Mouse (Mus musculus): Measurements from ENCODE around the gene Magohb. TPM values are rescaled to one million over a fixed set of nuclear protein-coding genes. Genes with fewer than 3 reads are reported as not detected.

Magohb gene
- polyA plus RNA-seq, 1 experiment from 2014 or later, result 68.4 TPM

- Histone ChIP-seq H3K9ac (ENCODE audit: low read length) (no peak overlapping the region), H3K9me3 (ENCODE audit: control insufficient read depth, low read length) (no peaks in the 10 kb centered on the region), H3K27ac (ENCODE audit: low read depth) (no peak overlapping the region), H3K4me2 (ENCODE audit: low read length) (no peak overlapping the region), H3K4me3 (ENCODE audit: low read depth, low read length) (no peak overlapping the region), H3K27me3 (replicated peaks; ENCODE audit: control insufficient read depth, insufficient read depth, low read length) (no peaks in the 10 kb centered on the region), H3K4me1 (replicated peaks; ENCODE audit: control insufficient read depth, insufficient read depth, low read length) (no peaks in the 10 kb centered on the region), H3K36me3 (ENCODE audit: control insufficient read depth, insufficient read depth, low read length) (peaks cover 4% of the 10 kb centered on the region; the same call in 1 of the 2 replicates)
- DNase-seq (ENCODE audit: low spot score), result no peak
- ATAC-seq (replicated peaks; ENCODE audit: low FRiP score, low TSS enrichment, low read depth), result no peak
- 85% methylated on average over 1 of the region's 1 CpGs for WGBS
Observed at GRCm38 (mm10) chr6:131272311-131272710, 20.7 kb downstream of the Magohb start.

- Histone ChIP-seq H3K36me3 (ENCODE audit: control insufficient read depth, insufficient read depth, low read length) (no peaks in the 10 kb centered on the region), H3K4me1 (replicated peaks; ENCODE audit: control insufficient read depth, insufficient read depth, low read length) (no peaks in the 10 kb centered on the region), H3K4me2 (ENCODE audit: low read length) (no peak overlapping the region), H3K27ac (ENCODE audit: low read depth) (no peak overlapping the region), H3K27me3 (replicated peaks; ENCODE audit: control insufficient read depth, insufficient read depth, low read length) (no peaks in the 10 kb centered on the region), H3K4me3 (ENCODE audit: low read depth, low read length) (no peak overlapping the region), H3K9ac (ENCODE audit: low read length) (no peak overlapping the region), H3K9me3 (ENCODE audit: control insufficient read depth, low read length) (no peaks in the 10 kb centered on the region)
- ATAC-seq (replicated peaks; ENCODE audit: low FRiP score, low TSS enrichment, low read depth) (no peak), DNase-seq (ENCODE audit: low spot score) (no peak)
- 47% methylated on average over 1 of the region's 1 CpGs for WGBS
Observed at GRCm38 (mm10) chr6:131270312-131270711, 22.7 kb downstream of the Magohb start.

GRCm38 (mm10) chr6:131269599-131269998 lies 23.4 kb downstream of the Magohb start:
- 89% methylated on average over 2 of the region's 2 CpGs for WGBS
- H3K4me3 ChIP-seq (ENCODE audit: low read depth, low read length), result no peak overlapping the region
- DNase-seq (ENCODE audit: low spot score) (no peak), ATAC-seq (replicated peaks; ENCODE audit: low FRiP score, low TSS enrichment, low read depth) (no peak)
- H3K27me3 ChIP-seq (replicated peaks; ENCODE audit: control insufficient read depth, insufficient read depth, low read length), result no peaks in the 10 kb centered on the region
- H3K27ac ChIP-seq (ENCODE audit: low read depth), result no peak overlapping the region
- no peak overlapping the region for H3K4me2 ChIP-seq (ENCODE audit: low read length)
- no peak overlapping the region for H3K9ac ChIP-seq (ENCODE audit: low read length)
- no peaks in the 10 kb centered on the region for H3K36me3 ChIP-seq (ENCODE audit: control insufficient read depth, insufficient read depth, low read length)
- no peaks in the 10 kb centered on the region for H3K4me1 ChIP-seq (replicated peaks; ENCODE audit: control insufficient read depth, insufficient read depth, low read length)
- no peaks in the 10 kb centered on the region for H3K9me3 ChIP-seq (ENCODE audit: control insufficient read depth, low read length)

GRCm38 (mm10) chr6:131264175-131264574 lies 28.9 kb downstream of the Magohb start:
- no peak for ATAC-seq (replicated peaks; ENCODE audit: low FRiP score, low TSS enrichment, low read depth)
- WGBS, result 89% methylated on average over 5 of the region's 5 CpGs

GRCm38 (mm10) chr6:131262778-131263177 lies 30.3 kb downstream of the Magohb start:
- H3K9me3 ChIP-seq (ENCODE audit: control insufficient read depth, low read length), result no peaks in the 10 kb centered on the region
- H3K4me2 ChIP-seq (ENCODE audit: low read length), result no peak overlapping the region
- no peak overlapping the region for H3K9ac ChIP-seq (ENCODE audit: low read length)
- H3K27me3 ChIP-seq (replicated peaks; ENCODE audit: control insufficient read depth, insufficient read depth, low read length), result no peaks in the 10 kb centered on the region
- no peak for DNase-seq (ENCODE audit: low spot score)
- 68% methylated on average over 3 of the region's 3 CpGs for WGBS
- no peaks in the 10 kb centered on the region for H3K36me3 ChIP-seq (ENCODE audit: control insufficient read depth, insufficient read depth, low read length)
- ATAC-seq (replicated peaks; ENCODE audit: low FRiP score, low TSS enrichment, low read depth), result no peak
- no peak overlapping the region for H3K4me3 ChIP-seq (ENCODE audit: low read depth, low read length)
- H3K27ac ChIP-seq (ENCODE audit: low read depth), result no peak overlapping the region
- no peaks in the 10 kb centered on the region for H3K4me1 ChIP-seq (replicated peaks; ENCODE audit: control insufficient read depth, insufficient read depth, low read length)

More at GRCm38 (mm10) chr6:131264175-131264574, 28.9 kb downstream of the Magohb start:
- no peaks in the 10 kb centered on the region for H3K27me3 ChIP-seq (replicated peaks; ENCODE audit: control insufficient read depth, insufficient read depth, low read length)
- no peaks in the 10 kb centered on the region for H3K36me3 ChIP-seq (ENCODE audit: control insufficient read depth, insufficient read depth, low read length)
- no peak overlapping the region for H3K4me3 ChIP-seq (ENCODE audit: low read depth, low read length)
- no peaks in the 10 kb centered on the region for H3K4me1 ChIP-seq (replicated peaks; ENCODE audit: control insufficient read depth, insufficient read depth, low read length)
- no peak overlapping the region for H3K9ac ChIP-seq (ENCODE audit: low read length)
- H3K27ac ChIP-seq (ENCODE audit: low read depth), result no peak overlapping the region
- no peaks in the 10 kb centered on the region for H3K9me3 ChIP-seq (ENCODE audit: control insufficient read depth, low read length)
- no peak overlapping the region for H3K4me2 ChIP-seq (ENCODE audit: low read length)
- no peak for DNase-seq (ENCODE audit: low spot score)

GRCm38 (mm10) chr6:131262009-131262408 lies 31.0 kb downstream of the Magohb start:
- no peak overlapping the region for H3K9ac ChIP-seq (ENCODE audit: low read length)
- no peaks in the 10 kb centered on the region for H3K36me3 ChIP-seq (ENCODE audit: control insufficient read depth, insufficient read depth, low read length)
- ATAC-seq (replicated peaks; ENCODE audit: low FRiP score, low TSS enrichment, low read depth), result no peak
- WGBS, result 83% methylated on average over 3 of the region's 3 CpGs
- H3K4me2 ChIP-seq (ENCODE audit: low read length), result no peak overlapping the region
- no peak for DNase-seq (ENCODE audit: low spot score)
- H3K27me3 ChIP-seq (replicated peaks; ENCODE audit: control insufficient read depth, insufficient read depth, low read length), result no peaks in the 10 kb centered on the region
- H3K9me3 ChIP-seq (ENCODE audit: control insufficient read depth, low read length), result no peaks in the 10 kb centered on the region
- H3K4me1 ChIP-seq (replicated peaks; ENCODE audit: control insufficient read depth, insufficient read depth, low read length), result no peaks in the 10 kb centered on the region
- no peak overlapping the region for H3K27ac ChIP-seq (ENCODE audit: low read depth)
- no peak overlapping the region for H3K4me3 ChIP-seq (ENCODE audit: low read depth, low read length)

GRCm38 (mm10) chr6:131247206-131247605 lies 45.8 kb downstream of the Magohb start, which contains the start of gene Klra2:
Gene Klra2, minus strand, starts transcription at chr6:131247362.
- Histone ChIP-seq H3K9me3 (ENCODE audit: control insufficient read depth, low read length) (no peaks in the 10 kb centered on the region), H3K4me2 (ENCODE audit: low read length) (no peak within 1 kb of the TSS), H3K36me3 (ENCODE audit: control insufficient read depth, insufficient read depth, low read length) (no peaks in the 10 kb centered on the region), H3K27me3 (replicated peaks; ENCODE audit: control insufficient read depth, insufficient read depth, low read length) (no peaks in the 10 kb centered on the region), H3K4me1 (replicated peaks; ENCODE audit: control insufficient read depth, insufficient read depth, low read length) (no peaks in the 10 kb centered on the region), H3K9ac (ENCODE audit: low read length) (no peak within 1 kb of the TSS), H3K27ac (ENCODE audit: low read depth) (no peak within 1 kb of the TSS), H3K4me3 (ENCODE audit: low read depth, low read length) (no peak within 1 kb of the TSS)
- ATAC-seq (replicated peaks; ENCODE audit: low FRiP score, low TSS enrichment, low read depth) (no peak), DNase-seq (ENCODE audit: low spot score) (no peak)
- WGBS, result 88% methylated on average over 2 of the region's 2 CpGs

GRCm38 (mm10) chr6:131245081-131245480 lies 48.0 kb downstream of the Magohb start:
- DNase-seq (ENCODE audit: low spot score) (no peak), ATAC-seq (replicated peaks; ENCODE audit: low FRiP score, low TSS enrichment, low read depth) (no peak)
- no peaks in the 10 kb centered on the region for H3K27me3 ChIP-seq (replicated peaks; ENCODE audit: control insufficient read depth, insufficient read depth, low read length)
- 84% methylated on average over 2 of the region's 2 CpGs for WGBS
- no peak overlapping the region for H3K27ac ChIP-seq (ENCODE audit: low read depth)
- no peaks in the 10 kb centered on the region for H3K9me3 ChIP-seq (ENCODE audit: control insufficient read depth, low read length)
- no peak overlapping the region for H3K9ac ChIP-seq (ENCODE audit: low read length)
- H3K4me1 ChIP-seq (replicated peaks; ENCODE audit: control insufficient read depth, insufficient read depth, low read length), result no peaks in the 10 kb centered on the region
- no peak overlapping the region for H3K4me3 ChIP-seq (ENCODE audit: low read depth, low read length)
- H3K36me3 ChIP-seq (ENCODE audit: control insufficient read depth, insufficient read depth, low read length), result no peaks in the 10 kb centered on the region
- no peak overlapping the region for H3K4me2 ChIP-seq (ENCODE audit: low read length)

Measured in intestine, embryonic 14.5 days (tissue).